Mouse (Mus musculus): ENCODE results near the gene Plpp7.
A peak's percentile ranks its signal among the peaks of the same experiment; 100 is the strongest.

Plpp7 gene

GRCm38 (mm10) chr2:32068811-32069607 lies 26.3 kb upstream of the Plpp7 start:
- no peak for DNase-seq (ENCODE audit: low spot score in 2 of 2)

GRCm38 (mm10) chr2:32070747-32071146 lies 24.6 kb upstream of the Plpp7 start:
- no peak for DNase-seq (ENCODE audit: low spot score in 2 of 2)

- peak in 1 of 2 experiments; percentile 30 for DNase-seq (ENCODE audit: low spot score in 2 of 2)
These were observed 20.9 kb upstream of the Plpp7 start for GRCm38 (mm10) chr2:32074404-32074803.

GRCm38 (mm10) chr2:32075368-32075767 lies 20.0 kb upstream of the Plpp7 start:
- no peak for DNase-seq (ENCODE audit: low spot score in 2 of 2)

- no peak for DNase-seq (ENCODE audit: low spot score in 2 of 2)
These were observed 17.6 kb upstream of the Plpp7 start for GRCm38 (mm10) chr2:32077744-32078143.

GRCm38 (mm10) chr2:32078522-32078921 lies 16.8 kb upstream of the Plpp7 start:
- no peak for DNase-seq (ENCODE audit: low spot score in 2 of 2)

- DNase-seq (ENCODE audit: low spot score in 2 of 2) = no peak
These were observed 16.1 kb upstream of the Plpp7 start for GRCm38 (mm10) chr2:32079191-32079725.

- DNase-seq (ENCODE audit: low spot score in 2 of 2) = no peak
These were observed 14.6 kb upstream of the Plpp7 start for GRCm38 (mm10) chr2:32080681-32081080.

GRCm38 (mm10) chr2:32081296-32081929 lies 13.9 kb upstream of the Plpp7 start:
- DNase-seq (ENCODE audit: low spot score in 2 of 2) = no peak

- no peak for DNase-seq (ENCODE audit: low spot score in 2 of 2)
These were observed 13.1 kb upstream of the Plpp7 start for GRCm38 (mm10) chr2:32082229-32082628.

- peak; percentile 14 to 51 for DNase-seq (ENCODE audit: low spot score in 2 of 2)
These were observed 11.9 kb upstream of the Plpp7 start for GRCm38 (mm10) chr2:32083159-32084011.

- DNase-seq (ENCODE audit: low spot score in 2 of 2) = no peak
These were observed 11.0 kb upstream of the Plpp7 start, which contains the start of gene Fam78a for GRCm38 (mm10) chr2:32084111-32084871. Gene Fam78a, minus strand, starts transcription at chr2:32084857.

- no peak for DNase-seq (ENCODE audit: low spot score in 2 of 2)
These were observed 10.5 kb upstream of the Plpp7 start for GRCm38 (mm10) chr2:32084872-32085199.

- no peak for DNase-seq (ENCODE audit: low spot score in 2 of 2)
These were observed 10.1 kb upstream of the Plpp7 start for GRCm38 (mm10) chr2:32085231-32085630.

- DNase-seq (ENCODE audit: low spot score in 2 of 2) = no peak
These were observed 7.7 kb upstream of the Plpp7 start for GRCm38 (mm10) chr2:32087606-32088005.

GRCm38 (mm10) chr2:32088372-32088981 lies 6.9 kb upstream of the Plpp7 start:
- no peak for DNase-seq (ENCODE audit: low spot score in 2 of 2)

- no peak for DNase-seq (ENCODE audit: low spot score in 2 of 2)
These were observed 5.7 kb upstream of the Plpp7 start for GRCm38 (mm10) chr2:32089606-32090005.

- no peak for DNase-seq (ENCODE audit: low spot score in 2 of 2)
These were observed 5.2 kb upstream of the Plpp7 start for GRCm38 (mm10) chr2:32090145-32090544.

- no peak for DNase-seq (ENCODE audit: low spot score in 2 of 2)
These were observed 3.4 kb upstream of the Plpp7 start for GRCm38 (mm10) chr2:32091956-32092355.

- DNase-seq (ENCODE audit: low spot score in 2 of 2) = no peak
These were observed 1.2 kb upstream of the Plpp7 start for GRCm38 (mm10) chr2:32094001-32094707.

Data from urinary bladder, postnatal 36 days (tissue).